Mouse (Mus musculus) heart, embryonic 11.5 days (tissue): ENCODE results near the gene Nfyc. TPM values are rescaled to one million over a fixed set of nuclear protein-coding genes. Genes with fewer than 3 reads are reported as not detected.

Experiments used
- ATAC-seq: fragments of 200-750 bp; cut with Nextera tagmentation; replicated peaks from 2 replicates; pipeline ENCODE4 v1.8.0; 2017; ENCODE audit warnings: moderate library complexity; ENCODE audit not compliant: insufficient number of reproducible peaks, low FRiP score, low TSS enrichment
- H3K27ac ChIP-seq: fragments of 300-500 bp; sonication (generic); 2 replicates; pipeline ENCODE4 v1.5.1; 2014; ENCODE audit warnings: mild to moderate bottlenecking, low read depth, low read length
- H3K27me3 ChIP-seq: fragments of 300-500 bp; sonication (generic); 2 replicates; pipeline ENCODE4 v1.6.1; 2014; ENCODE audit warnings: mild to moderate bottlenecking, low read length, mixed read lengths; ENCODE audit not compliant: control insufficient read depth, insufficient read depth
- H3K36me3 ChIP-seq: fragments of 300-500 bp; sonication (generic); 2 replicates; pipeline ENCODE4 v1.6.1; 2014; ENCODE audit warnings: mild to moderate bottlenecking, low read length, moderate library complexity, mixed read lengths; ENCODE audit not compliant: control insufficient read depth, insufficient read depth
- H3K4me1 ChIP-seq: fragments of 300-500 bp; sonication (generic); 2 replicates; pipeline ENCODE4 v1.6.1; 2014; ENCODE audit warnings: low read length; ENCODE audit not compliant: control insufficient read depth, insufficient read depth
- H3K4me2 ChIP-seq: fragments of 300-500 bp; sonication (generic); 2 replicates; pipeline ENCODE4 v1.6.1; 2014; ENCODE audit warnings: mild to moderate bottlenecking, moderate library complexity
- H3K4me3 ChIP-seq: fragments of 300-500 bp; sonication (generic); 2 replicates; pipeline ENCODE4 v1.5.1; 2014; ENCODE audit warnings: low read depth, low read length
- H3K9ac ChIP-seq: fragments of 300-500 bp; sonication (generic); 2 replicates; pipeline ENCODE4 v1.6.1; 2014; ENCODE audit warnings: mild to moderate bottlenecking, low read depth, low read length, moderate library complexity
- H3K9me3 ChIP-seq: fragments of 300-500 bp; sonication (generic); replicated peaks from 2 replicates; pipeline ENCODE4 v1.6.1; 2016; ENCODE audit warnings: low read length; ENCODE audit not compliant: control insufficient read depth
- WGBS: fragments of 180-500 bp; shearing (Covaris S2); extraction: QIAGEN DNeasy Blood & Tissue Kit; methylation state at CpG from one replicate; pipeline ENCODE4 v1.1.7; 2014; ENCODE audit not compliant: insufficient replicate concordance; 5-methylcytosine and 5-hydroxymethylcytosine counted together
- polyA plus RNA-seq: library from polyadenylated mRNA; unstranded; fragments of >200 nt; fragmentation: Nextera tagmentation; extraction: Ambion mirVana; gene quantifications from 2 replicates; pipeline ENCODE4 v1.2.1, GENCODE M21; 2014

Gene Nfyc
- polyA plus RNA-seq, 1 experiment from 2014 or later = 117 TPM

DNA sequence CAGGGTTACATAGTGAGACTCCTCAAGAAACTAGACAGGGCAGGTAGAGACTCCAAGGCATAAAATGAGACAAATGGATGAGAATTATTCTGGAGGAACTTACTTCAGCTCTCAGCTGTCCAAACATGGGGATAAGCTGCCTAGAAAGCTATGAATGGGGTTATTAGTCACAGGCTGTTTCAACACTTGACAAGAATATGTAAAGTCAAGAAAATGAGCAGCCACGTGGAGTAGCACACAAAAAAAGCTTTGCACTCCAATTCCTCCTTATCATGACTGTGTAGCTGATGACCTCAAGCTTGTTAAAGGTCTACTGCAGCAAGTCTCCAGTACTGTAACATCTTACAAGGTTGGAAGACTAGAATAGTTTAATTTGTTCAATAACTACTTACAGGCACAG lies 12.1 kb downstream of the Nfyc start:
- Histone ChIP-seq H3K4me2 (no peak overlapping the region), H3K27me3 (no peaks in the 10 kb centered on the region), H3K27ac (no peak overlapping the region), H3K9me3 (no peaks in the 10 kb centered on the region), H3K36me3 (peaks cover 3% of the 10 kb centered on the region; the same call in 1 of the 2 replicates), H3K4me3 (no peak overlapping the region), H3K4me1 (peaks cover 27% of the 10 kb centered on the region), H3K9ac (no peak overlapping the region)
- WGBS = 33% methylated on average over 1 of the region's 1 CpGs
- ATAC-seq = no peak

- H3K4me2 ChIP-seq = no peak overlapping the region
- H3K36me3 ChIP-seq = peaks cover 3% of the 10 kb centered on the region; the same call in 1 of the 2 replicates
- H3K9ac ChIP-seq = no peak overlapping the region
- no peak for ATAC-seq
- H3K9me3 ChIP-seq = no peaks in the 10 kb centered on the region
- 48% methylated on average over 2 of the region's 2 CpGs for WGBS
- no peak overlapping the region for H3K4me3 ChIP-seq
- peaks cover 23% of the 10 kb centered on the region for H3K4me1 ChIP-seq
- no peaks in the 10 kb centered on the region for H3K27me3 ChIP-seq
- no peak overlapping the region for H3K27ac ChIP-seq
Measured at GRCm38 (mm10) chr4:120817951-120818350, 13.4 kb downstream of the Nfyc start.

DNA sequence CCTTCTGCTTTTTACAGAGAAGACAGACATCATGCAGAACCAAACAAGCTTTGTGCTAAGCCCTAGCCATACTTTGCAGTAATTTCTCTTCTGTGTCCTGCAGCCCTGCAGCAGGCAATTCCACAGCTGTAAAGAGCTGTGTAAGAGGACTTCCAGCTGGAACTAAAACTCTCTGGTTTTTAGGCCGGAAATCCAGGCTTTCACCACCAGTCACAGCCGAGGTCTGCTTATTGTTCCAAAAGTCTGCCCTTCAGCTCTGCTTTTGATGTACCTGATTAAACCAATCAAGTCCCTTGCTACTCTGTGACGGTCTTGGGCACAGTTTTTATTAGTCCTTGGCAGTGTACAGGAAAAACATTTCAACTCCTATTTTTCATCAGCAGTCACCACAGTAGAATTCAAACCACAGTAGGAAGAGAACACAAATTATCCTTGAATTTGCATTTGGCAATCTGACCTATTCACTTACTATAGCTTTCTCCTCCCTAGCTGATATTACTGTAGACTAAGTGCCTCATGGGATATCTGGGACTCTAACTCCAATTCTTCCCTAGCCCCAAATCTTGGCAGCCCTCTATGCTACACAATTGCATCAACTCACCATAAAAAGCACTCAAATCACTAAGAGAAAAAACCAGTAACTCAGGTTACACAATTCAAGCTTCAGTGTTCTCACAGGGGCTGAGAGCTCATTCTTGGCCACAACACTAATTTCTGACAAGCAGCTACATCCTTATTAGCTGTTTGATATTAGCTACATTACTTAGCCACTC lies 14.2 kb downstream of the Nfyc start:
- H3K9me3 ChIP-seq = no peaks in the 10 kb centered on the region
- no peak overlapping the region for H3K4me3 ChIP-seq
- peak overlapping the region; percentile 73 for H3K27ac ChIP-seq
- H3K9ac ChIP-seq = no peak overlapping the region
- no peaks in the 10 kb centered on the region for H3K27me3 ChIP-seq
- peak; percentile 37; the same call in 1 of the 2 replicates for ATAC-seq
- peaks cover 3% of the 10 kb centered on the region; the same call in 1 of the 2 replicates for H3K36me3 ChIP-seq
- peaks cover 22% of the 10 kb centered on the region for H3K4me1 ChIP-seq
- H3K4me2 ChIP-seq = peak overlapping the region; percentile 27; the same call in 1 of the 2 replicates
- 13% methylated on average over 3 of the region's 3 CpGs for WGBS

GRCm38 (mm10) chr4:120815622-120816334 lies 15.6 kb downstream of the Nfyc start:
- no peaks in the 10 kb centered on the region for H3K27me3 ChIP-seq
- peak overlapping the region; percentile 80 for H3K9ac ChIP-seq
- H3K9me3 ChIP-seq = no peaks in the 10 kb centered on the region
- peak overlapping the region; percentile 95 for H3K27ac ChIP-seq
- WGBS = 9% methylated on average over 10 of the region's 10 CpGs
- peak overlapping the region; percentile 68 for H3K4me2 ChIP-seq
- peak overlapping the region; percentile 59 for H3K4me3 ChIP-seq
- H3K4me1 ChIP-seq = peaks cover 22% of the 10 kb centered on the region
- peak; percentile 91 for ATAC-seq
- peaks cover 3% of the 10 kb centered on the region; the same call in 1 of the 2 replicates for H3K36me3 ChIP-seq

DNA sequence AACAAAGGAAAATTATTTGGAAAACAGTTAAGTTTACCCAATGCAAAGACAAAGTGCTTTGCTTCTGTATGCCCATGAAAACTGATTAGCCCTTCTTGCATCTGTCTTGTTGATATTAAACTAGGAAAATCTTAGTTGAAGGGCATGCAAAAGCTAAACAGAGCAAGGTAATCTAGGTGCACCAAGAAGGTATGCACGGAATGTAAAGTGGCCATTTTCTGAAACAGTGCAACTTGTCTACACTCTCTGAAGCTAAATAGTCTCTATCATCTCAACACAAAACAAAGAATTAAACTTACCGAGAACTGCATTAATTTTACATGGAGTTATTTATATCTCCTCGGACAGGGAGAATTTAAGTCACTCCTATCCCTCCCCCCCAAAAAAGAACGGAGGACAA lies 16.2 kb downstream of the Nfyc start:
- Histone ChIP-seq H3K9me3 (no peaks in the 10 kb centered on the region), H3K4me2 (peak overlapping the region; percentile 68), H3K4me3 (peak overlapping the region; percentile 59), H3K27ac (peak overlapping the region; percentile 95), H3K27me3 (no peaks in the 10 kb centered on the region), H3K9ac (peak overlapping the region; percentile 80), H3K36me3 (peaks cover 3% of the 10 kb centered on the region; the same call in 1 of the 2 replicates), H3K4me1 (peaks cover 25% of the 10 kb centered on the region)
- no peak for ATAC-seq
- WGBS = 11% methylated on average over 4 of the region's 4 CpGs

- no peaks in the 10 kb centered on the region for H3K9me3 ChIP-seq
- H3K4me1 ChIP-seq = peaks cover 29% of the 10 kb centered on the region
Measured at GRCm38 (mm10) chr4:120814171-120814570, 17.2 kb downstream of the Nfyc start.

DNA sequence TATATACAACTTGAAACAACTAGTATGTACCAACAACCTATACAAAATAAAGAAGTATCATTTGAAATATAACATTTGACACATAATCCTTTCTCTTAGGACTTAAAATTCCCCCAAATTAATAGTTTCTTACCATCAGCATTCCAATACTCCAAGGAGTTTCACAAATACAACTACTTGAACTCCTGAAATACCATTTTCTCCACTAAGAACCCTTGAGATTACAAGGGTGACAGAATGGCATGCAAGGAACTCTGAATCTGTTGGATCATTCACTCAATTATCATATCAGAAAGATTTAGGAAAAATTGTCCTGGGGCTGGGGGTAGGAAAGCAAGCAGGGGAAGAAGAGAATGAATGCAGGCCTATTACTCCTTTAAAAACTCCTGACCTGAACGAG lies 17.6 kb downstream of the Nfyc start:
- H3K9me3 ChIP-seq = no peaks in the 10 kb centered on the region
- H3K9ac ChIP-seq = peak overlapping the region; percentile 88
- 19% methylated on average over 1 of the region's 1 CpGs for WGBS
- peak overlapping the region; percentile 68 for H3K4me2 ChIP-seq
- no peaks in the 10 kb centered on the region for H3K36me3 ChIP-seq
- peak overlapping the region; percentile 59 for H3K4me3 ChIP-seq
- H3K27ac ChIP-seq = peak overlapping the region; percentile 95
- ATAC-seq = no peak
- no peaks in the 10 kb centered on the region for H3K27me3 ChIP-seq
- H3K4me1 ChIP-seq = peaks cover 29% of the 10 kb centered on the region

More at GRCm38 (mm10) chr4:120814171-120814570, 17.2 kb downstream of the Nfyc start:
- no peaks in the 10 kb centered on the region for H3K27me3 ChIP-seq
- H3K27ac ChIP-seq = peak overlapping the region; percentile 95
- no peak for ATAC-seq
- peak overlapping the region; percentile 88 for H3K9ac ChIP-seq
- H3K36me3 ChIP-seq = no peaks in the 10 kb centered on the region
- peak overlapping the region; percentile 59 for H3K4me3 ChIP-seq
- WGBS = 14% methylated on average over 4 of the region's 4 CpGs
- H3K4me2 ChIP-seq = peak overlapping the region; percentile 68

DNA sequence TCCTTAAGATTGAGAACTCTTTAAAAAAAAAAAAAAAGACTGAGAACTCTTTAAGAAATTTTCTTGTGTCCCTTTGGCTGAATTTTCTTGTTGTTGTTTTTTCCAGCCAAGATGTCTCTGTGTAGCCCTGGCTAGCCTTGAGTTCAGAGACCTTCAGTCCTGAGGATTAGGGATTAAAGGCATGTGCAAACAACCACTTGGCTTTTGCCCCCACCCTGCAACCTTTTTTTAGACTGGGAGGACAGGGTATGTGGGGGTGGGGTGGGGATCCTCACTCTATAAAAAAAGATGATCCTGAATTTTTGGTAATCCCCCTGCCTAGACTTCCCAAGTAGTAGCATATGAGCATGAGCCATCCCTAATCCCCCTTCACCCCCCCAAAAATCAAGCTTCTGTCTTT lies 25.6 kb downstream of the Nfyc start:
- Histone ChIP-seq H3K4me3 (no peak overlapping the region), H3K4me2 (no peak overlapping the region), H3K27ac (no peak overlapping the region), H3K36me3 (no peaks in the 10 kb centered on the region), H3K9ac (no peak overlapping the region), H3K4me1 (peaks cover 13% of the 10 kb centered on the region), H3K9me3 (no peaks in the 10 kb centered on the region), H3K27me3 (no peaks in the 10 kb centered on the region)
- ATAC-seq = no peak
